Mouse (Mus musculus) bone marrow, adult 2 months (tissue): ENCODE results near the gene Hnrnpa0.

ENCODE experiments used
- CTCF ChIP-seq: fragments of 200-500 bp; IDR thresholded peaks from 2 replicates; pipeline ENCODE4 v1.5.1; 2011; ENCODE audit warnings: low read length, control low read depth; ENCODE audit not compliant: control insufficient read depth, insufficient read depth
- POLR2A ChIP-seq: fragments of 200-500 bp; IDR thresholded peaks from 2 replicates; pipeline ENCODE4 v1.6.1; 2011; ENCODE audit warnings: low read depth, mild to moderate bottlenecking, control low read depth, low read length, borderline replicate concordance; ENCODE audit not compliant: control insufficient read depth

DNA sequence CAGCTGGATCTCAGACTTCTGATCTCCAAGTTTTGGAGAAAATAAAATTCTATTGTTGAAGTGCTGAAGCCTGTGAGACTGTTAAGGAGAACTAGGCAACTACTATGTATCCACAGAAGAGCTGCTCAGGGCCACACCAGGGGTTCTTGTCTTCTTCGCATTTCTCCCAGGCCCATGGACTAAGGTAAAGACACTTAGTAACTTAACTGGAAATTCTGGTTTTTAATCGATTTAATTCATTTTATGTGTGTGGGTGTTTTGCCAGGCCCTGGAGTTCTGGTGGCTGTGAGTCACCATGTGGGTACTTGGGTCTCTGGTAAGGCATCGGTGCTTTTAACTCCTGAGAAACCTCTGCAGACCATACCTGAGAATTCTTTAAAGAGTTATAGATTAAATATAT, 21.3 kb upstream of the Hnrnpa0 start:
- TF ChIP-seq CTCF: no peak
- TF ChIP-seq POLR2A: no peak
